Mouse (Mus musculus): ENCODE results near the gene Atrnl1.
"Not testable (repeated sequence)": the region's sequence is repeated elsewhere in the genome, so short reads cannot be mapped to it uniquely, and the experiment has no call there.

Gene Atrnl1

DNA sequence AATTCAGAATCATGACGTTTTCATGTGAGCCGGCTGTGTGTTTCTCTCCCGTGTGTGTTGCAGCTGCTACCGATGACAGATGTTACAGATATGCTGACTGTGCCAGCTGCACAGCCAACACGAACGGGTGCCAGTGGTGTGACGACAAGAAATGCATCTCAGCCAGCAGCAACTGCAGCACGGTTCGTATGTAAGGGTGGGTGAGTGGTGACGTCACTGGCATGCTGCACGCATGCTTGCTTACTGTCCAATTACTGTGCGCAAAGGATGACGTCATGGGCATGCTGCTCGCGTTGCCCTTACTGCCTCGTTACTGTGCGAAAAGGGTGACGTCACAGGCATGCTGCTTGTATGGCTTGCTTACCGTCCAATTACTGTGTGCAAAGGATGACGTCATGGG is 75.8 kb downstream of the Atrnl1 start:
- DNase-seq (ENCODE audit: low spot score in 2 of 2): no peak

- DNase-seq (ENCODE audit: low spot score in 2 of 2): no peak
Observed at GRCm38 (mm10) chr19:57692566-57692965, 81.7 kb downstream of the Atrnl1 start.

DNA sequence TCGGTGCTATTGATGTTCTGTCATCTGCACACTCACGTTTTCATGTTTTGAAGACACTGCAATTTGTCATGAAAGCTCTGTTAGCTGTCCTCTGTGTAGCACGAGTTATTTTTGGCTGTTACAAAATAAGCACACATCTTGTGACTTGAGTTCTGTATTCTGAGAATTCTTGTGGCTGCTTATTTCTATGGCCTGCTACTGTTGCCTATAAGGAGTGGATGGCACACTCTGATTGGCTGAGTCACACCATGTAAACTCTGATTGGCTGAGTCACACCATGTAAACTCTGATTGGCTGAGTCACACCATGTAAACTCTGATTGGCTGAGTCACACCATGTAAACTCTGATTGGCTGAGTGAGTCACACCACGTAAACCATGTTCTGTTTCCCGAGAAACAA is 85.9 kb downstream of the Atrnl1 start:
- not testable (repeated sequence) for DNase-seq (ENCODE audit: low spot score in 2 of 2)

DNA sequence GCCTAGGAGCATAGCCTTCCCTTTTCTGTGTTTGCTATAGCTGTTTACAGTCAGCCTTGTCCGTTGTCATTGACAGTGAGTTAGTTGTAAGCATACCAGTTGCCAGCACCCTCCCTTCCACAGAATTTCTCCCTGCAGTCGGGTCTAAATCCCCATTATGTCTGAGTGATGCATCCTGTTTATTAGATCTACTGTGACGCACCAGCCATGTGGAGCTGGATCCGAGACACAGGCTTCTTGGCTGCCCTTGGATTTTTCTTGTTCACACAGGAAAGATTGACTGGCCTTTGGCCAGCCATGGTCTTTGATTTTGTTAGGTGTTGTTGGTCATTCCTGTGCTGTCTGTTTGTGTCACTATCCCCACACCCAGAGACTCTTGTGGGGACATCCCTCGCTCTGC is 102.3 kb downstream of the Atrnl1 start:
- no peak for DNase-seq (ENCODE audit: low spot score in 2 of 2)

DNA sequence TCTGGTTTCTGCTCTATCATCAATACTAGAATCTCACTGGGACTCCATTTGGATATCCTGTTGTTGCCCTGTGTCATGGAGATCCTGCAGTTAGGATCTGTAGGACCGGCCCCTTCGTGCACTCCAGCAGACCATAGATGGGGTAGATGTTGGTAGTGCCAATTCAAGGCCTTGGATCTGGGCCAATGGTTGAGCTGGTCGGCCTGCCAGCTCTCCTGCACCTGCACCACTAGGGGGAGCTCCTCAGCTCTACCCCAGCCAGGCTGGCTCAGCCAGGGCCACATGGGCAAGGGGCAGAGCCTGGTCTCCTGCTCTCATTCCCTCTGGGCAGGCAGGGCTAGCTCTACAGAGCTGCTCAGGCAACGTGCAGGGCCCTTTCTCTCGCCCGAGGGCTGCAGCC is 114.1 kb downstream of the Atrnl1 start:
- peak in 1 of 2 experiments; percentile 18 for DNase-seq (ENCODE audit: low spot score in 2 of 2)

- DNase-seq (ENCODE audit: low spot score in 2 of 2): no peak
Observed at GRCm38 (mm10) chr19:57725326-57725725, 114.5 kb downstream of the Atrnl1 start.

DNA sequence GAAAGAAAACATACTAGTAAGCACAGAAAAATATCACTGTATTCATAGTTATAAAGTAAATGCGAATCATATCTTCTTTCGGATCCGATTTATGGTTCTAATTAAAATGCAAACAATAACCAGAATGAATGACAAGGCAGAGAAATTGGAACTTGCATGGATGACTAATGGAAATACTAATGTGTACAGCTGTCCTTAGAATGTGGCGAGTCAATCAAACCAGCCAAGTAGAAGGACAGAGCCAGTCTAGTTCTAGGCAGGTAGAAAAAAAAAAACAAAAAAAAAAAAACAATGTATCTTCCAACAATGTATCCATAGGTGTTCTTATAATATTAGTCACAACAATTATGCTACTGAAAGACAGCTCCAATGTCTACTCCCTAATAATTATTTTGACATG is 116.2 kb downstream of the Atrnl1 start:
- no peak for DNase-seq (ENCODE audit: low spot score in 2 of 2)

GRCm38 (mm10) chr19:57737475-57737874 is 126.6 kb downstream of the Atrnl1 start:
- no peak for DNase-seq (ENCODE audit: low spot score in 2 of 2)

DNA sequence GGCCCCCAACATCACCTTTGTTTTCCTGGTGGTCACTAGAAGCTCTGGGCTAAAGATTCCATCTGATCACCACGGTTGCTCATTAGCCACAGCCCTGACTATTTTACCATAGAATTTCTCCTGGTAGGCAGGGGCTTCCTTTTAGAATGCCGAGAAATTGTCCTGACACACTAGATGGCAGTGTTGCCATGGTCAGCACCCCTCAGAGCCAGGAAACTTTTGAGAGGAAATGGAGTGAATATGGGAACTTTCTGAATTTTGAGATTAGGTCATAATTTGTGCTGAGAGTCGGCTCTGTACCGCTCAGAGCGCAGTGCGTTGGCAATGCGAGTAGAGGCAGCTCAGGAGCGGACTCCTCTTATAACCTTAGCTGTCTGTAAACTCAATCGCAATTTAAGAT is 134.7 kb downstream of the Atrnl1 start:
- DNase-seq (ENCODE audit: low spot score in 2 of 2): peak in 1 of 2 experiments; percentile 35

GRCm38 (mm10) chr19:57746553-57746952 is 135.7 kb downstream of the Atrnl1 start:
- DNase-seq (ENCODE audit: low spot score in 2 of 2): no peak

GRCm38 (mm10) chr19:57752189-57752588 is 141.4 kb downstream of the Atrnl1 start:
- no peak for DNase-seq (ENCODE audit: low spot score in 2 of 2)

- no peak for DNase-seq (ENCODE audit: low spot score in 2 of 2)
Observed at GRCm38 (mm10) chr19:57762526-57762925, 151.7 kb downstream of the Atrnl1 start.

- DNase-seq (ENCODE audit: low spot score in 2 of 2): no peak
Observed at GRCm38 (mm10) chr19:57764576-57765371, 153.9 kb downstream of the Atrnl1 start.

- DNase-seq (ENCODE audit: low spot score in 2 of 2): no peak
Observed at GRCm38 (mm10) chr19:57767051-57767450, 156.2 kb downstream of the Atrnl1 start.

- DNase-seq (ENCODE audit: low spot score in 2 of 2): no peak
Observed at GRCm38 (mm10) chr19:57768661-57769060, 157.8 kb downstream of the Atrnl1 start.

DNA sequence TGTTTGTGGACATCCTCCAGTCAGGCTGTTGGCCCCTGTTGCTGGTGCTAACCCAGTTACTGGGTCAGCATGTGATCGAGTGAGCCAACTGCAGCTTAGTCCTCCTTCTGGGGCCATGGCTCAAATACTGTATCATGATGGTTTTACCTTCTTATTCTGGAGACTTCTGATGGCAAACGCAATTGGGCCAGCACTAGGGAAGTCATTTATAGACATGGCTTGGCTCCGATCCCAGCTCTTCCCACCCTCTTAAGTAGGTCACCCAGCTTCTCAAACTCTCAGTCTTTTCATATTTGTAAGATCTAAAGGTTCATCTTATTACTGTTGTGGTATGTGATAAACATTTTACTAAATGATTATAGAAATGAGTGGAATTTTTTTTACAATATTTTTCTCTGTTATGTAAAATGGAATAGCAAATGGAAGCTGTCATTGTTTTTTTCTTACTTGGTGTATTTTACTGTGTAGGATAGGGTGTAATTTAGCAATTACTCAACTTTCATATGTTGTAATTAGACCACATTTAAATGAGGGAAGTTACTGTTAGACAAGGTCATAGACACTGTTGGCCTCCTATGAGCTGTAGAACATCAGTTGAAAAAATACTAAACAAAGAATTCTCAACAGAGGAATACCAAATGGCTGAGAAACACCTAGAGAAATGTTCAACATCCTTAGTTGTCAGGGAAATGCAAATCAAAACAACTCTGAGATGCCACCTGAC is 171.7 kb downstream of the Atrnl1 start:
- no peak for DNase-seq (ENCODE audit: low spot score in 2 of 2)

DNA sequence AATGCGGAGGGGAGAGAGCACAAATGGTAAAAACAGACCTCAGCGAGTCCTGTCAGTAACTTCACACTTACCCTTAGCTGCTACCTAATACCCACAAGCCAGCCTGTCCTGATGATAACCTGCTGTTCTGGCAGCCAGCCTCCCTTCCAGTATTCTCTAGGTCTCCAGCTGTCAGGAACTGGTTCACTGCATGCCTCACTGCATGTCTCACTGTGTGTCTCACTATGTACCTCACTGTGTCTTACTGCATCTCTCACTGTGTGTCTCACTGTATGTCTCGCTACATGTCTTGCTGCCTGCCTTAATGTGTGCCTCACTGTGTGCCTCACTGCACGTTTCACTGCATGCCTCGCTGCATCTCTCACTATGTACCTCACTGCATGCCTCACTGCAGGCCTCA is 175.9 kb downstream of the Atrnl1 start:
- no peak for DNase-seq (ENCODE audit: low spot score in 2 of 2)

GRCm38 (mm10) chr19:57802207-57802606 is 191.4 kb downstream of the Atrnl1 start:
- no peak for DNase-seq (ENCODE audit: low spot score in 2 of 2)

DNA sequence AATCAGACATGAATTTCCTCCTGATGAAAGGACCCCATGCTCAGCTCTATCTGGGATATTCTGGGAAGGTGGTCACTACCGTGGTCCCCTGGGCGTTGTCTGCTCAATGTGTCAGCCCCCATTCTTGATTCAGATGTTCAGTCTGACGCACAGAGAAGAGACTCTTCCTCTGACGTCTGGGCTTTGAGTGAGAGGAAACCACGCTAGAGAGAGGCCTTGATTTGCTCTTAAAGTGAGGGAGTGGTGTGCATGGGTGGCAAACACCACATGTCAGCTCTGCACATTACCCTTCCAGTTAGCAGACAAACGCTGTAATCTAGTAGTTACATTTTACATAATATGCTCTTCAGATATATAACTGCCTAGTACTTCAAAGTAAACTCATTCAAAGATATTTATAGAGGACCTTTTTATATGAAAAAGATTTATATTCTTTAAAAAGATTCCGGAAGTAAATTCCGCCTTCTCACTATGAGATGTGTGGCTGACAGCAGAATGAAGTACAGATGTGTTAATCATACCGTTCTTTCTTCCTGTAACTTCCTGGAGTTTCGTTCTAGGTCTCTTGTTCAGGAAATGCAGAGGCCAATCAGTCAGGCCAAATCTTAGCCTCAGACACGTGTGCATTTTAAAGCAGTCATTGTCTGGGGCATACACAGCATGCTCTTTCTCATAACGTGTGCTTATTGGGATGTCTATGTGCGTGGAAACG is 192.1 kb downstream of the Atrnl1 start:
- no peak for DNase-seq (ENCODE audit: low spot score in 2 of 2)

DNA sequence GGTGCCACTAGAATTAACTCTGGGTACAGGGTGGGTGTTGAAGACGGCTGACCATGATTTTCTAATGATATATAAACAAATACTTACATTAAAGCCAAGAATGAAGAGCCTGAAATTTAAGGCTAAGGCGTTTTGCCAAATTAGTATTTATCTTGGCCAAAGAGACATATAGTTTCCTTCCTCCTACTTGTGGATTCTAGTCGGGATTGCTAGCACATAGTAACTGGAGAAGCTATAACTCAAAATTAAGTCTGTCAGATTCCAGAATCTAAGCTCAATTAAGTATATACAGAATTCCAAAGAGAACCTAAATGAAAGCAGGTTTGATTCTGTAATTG is 192.6 kb downstream of the Atrnl1 start:
- no peak for DNase-seq (ENCODE audit: low spot score in 2 of 2)

DNA sequence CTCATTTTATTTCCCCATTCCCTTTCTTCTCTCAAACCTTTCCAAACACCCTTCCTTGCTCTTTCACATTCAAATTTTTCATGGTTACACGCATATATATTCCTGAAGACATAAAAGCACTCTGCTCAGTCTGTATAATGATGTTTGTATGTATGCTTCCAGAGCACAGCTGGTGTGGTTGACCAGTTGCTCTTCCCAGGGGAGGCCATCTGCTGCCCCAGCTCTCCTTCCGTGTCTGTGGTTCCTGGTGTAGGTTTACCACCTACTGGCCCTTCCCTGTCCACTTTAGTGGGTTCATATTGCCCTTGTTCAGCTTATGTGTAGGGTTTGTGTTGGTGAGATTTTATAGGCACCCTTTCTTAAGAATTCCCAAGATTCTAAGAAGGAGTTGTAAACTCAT is 197.5 kb downstream of the Atrnl1 start:
- DNase-seq (ENCODE audit: low spot score in 2 of 2): no peak

- no peak for DNase-seq (ENCODE audit: low spot score in 2 of 2)
Observed at GRCm38 (mm10) chr19:57814291-57814690, 203.5 kb downstream of the Atrnl1 start.

Data from cerebellum, postnatal 4 days (tissue).